Mouse (Mus musculus) urinary bladder, postnatal 36 days (tissue): Measurements from ENCODE around the gene Glra4.

Experiments used
- DNase-seq, 2 experiments: peaks; one replicate each; pipeline ENCODE4 v3.0.0; 2022; ENCODE audit warnings: low spot score in 2 of 2, mixed read lengths in 1 of 2

Gene Glra4

GRCm38 (mm10) chrX:136780041-136780440, at the start of gene Glra4:
Gene Glra4 (minus strand): TSS chrX:136780141.
- DNase-seq, result no peak

GRCm38 (mm10) chrX:136828610-136829009, 48.7 kb upstream of the Glra4 start:
- DNase-seq, result no peak

GRCm38 (mm10) chrX:136825016-136825415, 45.1 kb upstream of the Glra4 start:
- no peak for DNase-seq

GRCm38 (mm10) chrX:136822371-136822770, 42.4 kb upstream of the Glra4 start, which contains the start of gene Plp1:
Gene Plp1 (plus strand): TSS chrX:136822671.
- DNase-seq, result no peak

GRCm38 (mm10) chrX:136820250-136820649, 40.3 kb upstream of the Glra4 start:
- DNase-seq, result peak; percentile 60 to 62

GRCm38 (mm10) chrX:136819752-136820151, 39.8 kb upstream of the Glra4 start:
- DNase-seq, result peak; percentile 0 to 36

GRCm38 (mm10) chrX:136797223-136797622, 17.3 kb upstream of the Glra4 start:
- no peak for DNase-seq

- DNase-seq, result no peak
Measured at GRCm38 (mm10) chrX:136789446-136789845, 9.5 kb upstream of the Glra4 start.

- DNase-seq, result no peak
Measured at GRCm38 (mm10) chrX:136779262-136779661, 679 bp downstream of the Glra4 start.

- no peak for DNase-seq
Measured at GRCm38 (mm10) chrX:136778046-136778445, 1.9 kb downstream of the Glra4 start.

GRCm38 (mm10) chrX:136773035-136773434, 6.9 kb downstream of the Glra4 start:
- DNase-seq, result no peak

GRCm38 (mm10) chrX:136761103-136762074, 18.6 kb downstream of the Glra4 start:
- no peak for DNase-seq

GRCm38 (mm10) chrX:136755464-136755863, 24.5 kb downstream of the Glra4 start:
- DNase-seq, result no peak

GRCm38 (mm10) chrX:136749329-136749728, 30.6 kb downstream of the Glra4 start:
- no peak for DNase-seq

- DNase-seq, result no peak
Measured at GRCm38 (mm10) chrX:136744663-136745062, 35.3 kb downstream of the Glra4 start.

- no peak for DNase-seq
Measured at GRCm38 (mm10) chrX:136743459-136743858, 36.5 kb downstream of the Glra4 start, which contains the start of gene Morf4l2. Gene Morf4l2 (minus strand): TSS chrX:136743690.

- peak; percentile 19 to 53 for DNase-seq
Measured at GRCm38 (mm10) chrX:136742661-136743103, 37.3 kb downstream of the Glra4 start.

- DNase-seq, result no peak
Measured at GRCm38 (mm10) chrX:136742241-136742640, 37.7 kb downstream of the Glra4 start.

- peak; percentile 76 to 77 for DNase-seq
Measured at GRCm38 (mm10) chrX:136741651-136742201, 38.2 kb downstream of the Glra4 start.

GRCm38 (mm10) chrX:136740791-136741650, 38.9 kb downstream of the Glra4 start:
- DNase-seq, result peak in 1 of 2 experiments; percentile 91

GRCm38 (mm10) chrX:136740087-136740790, 39.7 kb downstream of the Glra4 start:
- DNase-seq, result no peak
